Mouse (Mus musculus) MEL (cell line): ENCODE data around the gene Brms1. TPM values are rescaled to one million over a fixed set of nuclear protein-coding genes. Genes with fewer than 3 reads are reported as not detected.

Source experiments
- DNase-seq: peaks from one replicate; pipeline ENCODE4 v3.0.0; 2011; ENCODE audit warnings: low read depth, low spot score
- H3K27ac ChIP-seq: 2 replicates; pipeline ENCODE4 v1.5.1; 2012; ENCODE audit warnings: low read depth, mild to moderate bottlenecking, control low read depth, low read length, moderate library complexity; ENCODE audit not compliant: control insufficient read depth
- H3K27me3 ChIP-seq, 2 experiments: fragments of 150-350 bp in 1 of 2; sonication (generic) in 1 of 2; 2 replicates each; pipeline ENCODE4 v1.6.1; 2012; ENCODE audit warnings: low read length in 2 of 2, mild to moderate bottlenecking in 2 of 2, improper control_type of control experiment in 1 of 2, moderate library complexity in 1 of 2; ENCODE audit not compliant: insufficient read depth in 2 of 2, control insufficient read depth in 1 of 2
- H3K36me3 ChIP-seq, 2 experiments: 2 replicates each; pipeline ENCODE4 v1.6.1; 2012 to 2014; ENCODE audit warnings: low read length in 2 of 2, improper control_type of control experiment in 1 of 2, inconsistent platforms in 1 of 2, mild to moderate bottlenecking in 1 of 2; ENCODE audit not compliant: insufficient read depth in 2 of 2, control insufficient read depth in 1 of 2
- H3K4me1 ChIP-seq, 2 experiments: fragments of 150-350 bp in 1 of 2; sonication (generic) in 1 of 2; 2 replicates each; pipeline ENCODE4 v1.6.1; 2012; ENCODE audit warnings: low read length in 2 of 2, improper control_type of control experiment in 1 of 2, mild to moderate bottlenecking in 1 of 2; ENCODE audit not compliant: insufficient read depth in 2 of 2, control insufficient read depth in 1 of 2
- H3K4me3 ChIP-seq, 2 experiments: fragments of 150-350 bp in 1 of 2; sonication (generic) in 1 of 2; 2 replicates each; pipeline ENCODE4 v1.5.1; 2012; ENCODE audit warnings: low read depth in 2 of 2, low read length in 2 of 2, mild to moderate bottlenecking in 2 of 2, moderate library complexity in 2 of 2, control low read depth in 1 of 2, improper control_type of control experiment in 1 of 2; ENCODE audit not compliant: control insufficient read depth in 1 of 2, insufficient read depth in 1 of 2
- H3K79me2 ChIP-seq: 2 replicates; pipeline ENCODE4 v1.6.1; 2012; ENCODE audit warnings: mild to moderate bottlenecking, low read length, moderate library complexity; ENCODE audit not compliant: control insufficient read depth, poor library complexity, insufficient read depth
- H3K9ac ChIP-seq: 2 replicates; pipeline ENCODE4 v1.6.1; 2012; ENCODE audit warnings: low read depth, mild to moderate bottlenecking, control low read depth, low read length, moderate library complexity; ENCODE audit not compliant: control insufficient read depth, poor library complexity, severe bottlenecking
- H3K9me3 ChIP-seq: fragments of 150-350 bp; sonication (generic); replicated peaks from 2 replicates; pipeline ENCODE4 v1.6.1; 2012; ENCODE audit warnings: mild to moderate bottlenecking, low read length, improper control_type of control experiment, moderate library complexity; ENCODE audit not compliant: insufficient read depth
- CHD1 ChIP-seq: IDR thresholded peaks from 2 replicates; pipeline ENCODE4 v1.6.1; 2012; ENCODE audit warnings: low read depth, mild to moderate bottlenecking, inconsistent platforms, low read length, improper control_type of control experiment
- CTCF ChIP-seq, 3 experiments: IDR thresholded peaks in 2 of 3; conservative IDR thresholded peaks in 1 of 3; 2 replicates each; pipeline ENCODE4 v1.5.1; 2011 to 2012; ENCODE audit warnings: low read length in 3 of 3, low read depth in 2 of 3, mild to moderate bottlenecking in 2 of 3, improper control_type of control experiment in 1 of 3, inconsistent platforms in 1 of 3, mixed read lengths in 1 of 3, moderate library complexity in 1 of 3; ENCODE audit not compliant: control insufficient read depth in 1 of 3, insufficient read depth in 1 of 3, poor library complexity in 1 of 3, severe bottlenecking in 1 of 3
- E2F4 ChIP-seq: IDR thresholded peaks from 2 replicates; pipeline ENCODE4 v1.6.1; 2011; ENCODE audit warnings: low read depth, low read length, improper control_type of control experiment, borderline replicate concordance
- ELF1 ChIP-seq: IDR thresholded peaks from 2 replicates; pipeline ENCODE4 v1.6.1; 2014; ENCODE audit warnings: low read depth, mild to moderate bottlenecking, inconsistent platforms, low read length, improper control_type of control experiment, moderate library complexity
- JUND ChIP-seq: IDR thresholded peaks from 2 replicates; pipeline ENCODE4 v1.6.1; 2011; ENCODE audit warnings: low read depth, mild to moderate bottlenecking, improper control_type of control experiment, low read length
- MAFK ChIP-seq: IDR thresholded peaks from 2 replicates; pipeline ENCODE4 v1.6.1; 2011; ENCODE audit warnings: low read depth, mild to moderate bottlenecking, low read length, improper control_type of control experiment, borderline replicate concordance
- MEF2A ChIP-seq: IDR thresholded peaks from 2 replicates; pipeline ENCODE4 v1.6.1; 2014; ENCODE audit warnings: low read depth, mild to moderate bottlenecking, inconsistent platforms, low read length, improper control_type of control experiment; ENCODE audit not compliant: poor library complexity, insufficient replicate concordance, severe bottlenecking; ENCODE audit errors: extremely low read depth
- MXI1 ChIP-seq: IDR thresholded peaks from 2 replicates; pipeline ENCODE4 v1.6.1; 2011; ENCODE audit warnings: mild to moderate bottlenecking, low read depth, low read length, improper control_type of control experiment
- MYC ChIP-seq: IDR thresholded peaks from 2 replicates; pipeline ENCODE4 v1.6.1; 2011; ENCODE audit warnings: low read depth, mild to moderate bottlenecking, low read length, improper control_type of control experiment, moderate library complexity
- NELFE ChIP-seq: IDR thresholded peaks from 2 replicates; pipeline ENCODE4 v1.6.1; 2011; ENCODE audit warnings: low read depth, low read length, improper control_type of control experiment
- POLR2A ChIP-seq, 2 experiments: IDR thresholded peaks; 2 replicates each; pipeline ENCODE4 v1.6.1; 2011 to 2012; ENCODE audit warnings: low read length in 2 of 2, mild to moderate bottlenecking in 2 of 2, control low read depth in 1 of 2, improper control_type of control experiment in 1 of 2, low read depth in 1 of 2, moderate library complexity in 1 of 2; ENCODE audit not compliant: control insufficient read depth in 1 of 2, insufficient read depth in 1 of 2, poor library complexity in 1 of 2
- POLR2AphosphoS2 ChIP-seq: IDR thresholded peaks from 2 replicates; pipeline ENCODE4 v1.6.1; 2011; ENCODE audit warnings: low read length, improper control_type of control experiment
- RAD21 ChIP-seq: IDR thresholded peaks from 2 replicates; pipeline ENCODE4 v1.6.1; 2011; ENCODE audit warnings: mild to moderate bottlenecking, low read depth, low read length, improper control_type of control experiment
- RCOR1 ChIP-seq: IDR thresholded peaks from 2 replicates; pipeline ENCODE4 v1.6.1; 2012; ENCODE audit warnings: low read depth, mild to moderate bottlenecking, inconsistent platforms, low read length, improper control_type of control experiment
- TBP ChIP-seq: IDR thresholded peaks from 2 replicates; pipeline ENCODE4 v1.8.0; 2011; ENCODE audit warnings: low read depth, low read length, improper control_type of control experiment
- UBTF ChIP-seq: IDR thresholded peaks from 2 replicates; pipeline ENCODE4 v1.6.1; 2012; ENCODE audit warnings: low read depth, mild to moderate bottlenecking, inconsistent platforms, low read length, improper control_type of control experiment, moderate library complexity, borderline replicate concordance; ENCODE audit not compliant: insufficient read depth
- USF1 ChIP-seq: IDR thresholded peaks from 2 replicates; pipeline ENCODE4 v1.6.1; 2014; ENCODE audit warnings: low read depth, mild to moderate bottlenecking, inconsistent platforms, low read length, improper control_type of control experiment, moderate library complexity
- polyA plus RNA-seq, 2 experiments: library from polyadenylated mRNA; stranded (reverse) in 1 of 2; unstranded in 1 of 2; fragments of >175 nt in 1 of 2; fragments of >200 nt in 1 of 2; gene quantifications; 2 replicates each; pipeline versions ENCODE4 v1.2.1 to v1.2.4; 2012; ENCODE audit warnings: low replicate concordance in 2 of 2, low read depth in 1 of 2; ENCODE audit not compliant: insufficient read length in 2 of 2, insufficient read depth in 1 of 2, missing spikeins in 1 of 2
- total RNA-seq: library from RNA; depleted of rRNA; stranded (reverse); fragments of 300-350 nt; gene quantifications from 2 replicates; pipeline ENCODE4 v1.2.3, GENCODE M21; 2012

Gene Brms1
- total and polyA plus RNA-seq, 3 experiments: 29.6 to 78.6 TPM; not detected in 1

DNA sequence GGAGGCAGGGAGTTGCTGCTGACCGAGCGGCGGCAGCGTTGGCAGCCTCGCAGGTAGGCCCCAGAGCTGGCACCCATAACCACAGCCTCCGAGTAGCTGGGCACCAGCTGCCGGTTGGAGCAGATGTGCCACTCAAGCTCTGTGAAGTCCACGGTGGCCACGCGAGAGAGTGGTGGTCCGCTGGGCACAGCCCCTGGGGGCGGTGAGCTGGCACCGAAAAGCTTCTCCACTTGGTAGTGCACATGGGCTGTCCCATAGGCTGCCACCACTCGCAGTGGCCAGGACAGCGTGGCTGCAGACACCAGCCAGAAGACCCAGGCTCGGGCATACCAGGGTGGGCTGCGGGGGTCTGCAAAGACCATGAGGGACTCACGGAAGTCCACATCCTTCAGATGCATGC, 40.9 kb downstream of the Brms1 start:
- Histone ChIP-seq H3K27me3 (peaks cover 5 to 20% of the 10 kb centered on the region in 2 experiments), H3K27ac (no peak overlapping the region), H3K36me3 (no peaks in the 10 kb centered on the region), H3K4me3 (no peak overlapping the region), H3K79me2 (no peaks in the 10 kb centered on the region), H3K9ac (no peak overlapping the region), H3K9me3 (no peaks in the 10 kb centered on the region), H3K4me1 (no peaks in the 10 kb centered on the region)
- no peak for TF ChIP-seq RAD21
- TF ChIP-seq POLR2A (IDR thresholded peaks at IDR 0.05; ENCODE audit: control insufficient read depth in 1 of 2, insufficient read depth in 1 of 2, low read depth in 1 of 2, low read length in 2 of 2, poor library complexity in 1 of 2): no peak
- TF ChIP-seq POLR2AphosphoS2: no peak
- TF ChIP-seq USF1: no peak
- no peak for TF ChIP-seq E2F4
- TF ChIP-seq NELFE: no peak
- TF ChIP-seq MAFK: no peak
- no peak for TF ChIP-seq JUND
- no peak for TF ChIP-seq TBP
- TF ChIP-seq CHD1: no peak
- TF ChIP-seq MEF2A: no peak
- TF ChIP-seq MXI1: no peak
- no peak for TF ChIP-seq MYC
- TF ChIP-seq RCOR1: no peak
- TF ChIP-seq ELF1: no peak
- no peak for DNase-seq

DNA sequence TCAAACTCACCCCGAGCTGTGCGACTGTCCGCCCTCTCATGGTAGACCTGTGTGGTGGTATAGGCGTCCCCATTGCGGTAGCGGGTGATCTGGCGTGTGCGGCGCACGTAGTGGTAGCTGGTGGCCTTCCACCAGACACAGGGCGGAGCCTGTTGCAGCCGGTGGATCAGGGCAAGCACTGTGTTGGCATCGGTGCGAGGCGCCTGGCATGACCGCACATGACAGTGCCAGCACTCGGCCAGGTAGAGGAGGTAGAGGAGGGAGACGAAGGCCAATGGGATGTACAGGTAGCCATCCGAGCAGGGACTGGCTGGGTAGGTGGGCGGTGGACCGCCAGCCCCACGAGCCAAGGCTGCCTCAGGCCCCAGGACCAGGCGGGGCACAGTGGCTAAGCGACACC, 41.4 kb downstream of the Brms1 start:
- Histone ChIP-seq H3K4me3 (no peak overlapping the region), H3K4me1 (peaks cover 0 to 5% of the 10 kb centered on the region in 2 experiments; a peak in 1 of 4 replicates), H3K27ac (no peak overlapping the region), H3K9me3 (no peaks in the 10 kb centered on the region), H3K36me3 (no peaks in the 10 kb centered on the region), H3K9ac (no peak overlapping the region), H3K79me2 (no peaks in the 10 kb centered on the region), H3K27me3 (peaks cover 5 to 20% of the 10 kb centered on the region in 2 experiments)
- no peak for DNase-seq
- TF ChIP-seq UBTF: no peak
- TF ChIP-seq CTCF (IDR thresholded peaks at IDR 0.05 in 2 of 3, conservative IDR thresholded peaks at IDR 0.05 in 1 of 3; ENCODE audit: control insufficient read depth in 1 of 3, insufficient read depth in 1 of 3, low read depth in 2 of 3, low read length in 3 of 3, poor library complexity in 1 of 3, severe bottlenecking in 1 of 3): no peak
